Mouse (Mus musculus): Measurements from ENCODE around the gene R3hcc1l. TPM values are rescaled to one million over a fixed set of nuclear protein-coding genes. Genes with fewer than 3 reads are reported as not detected.

Gene R3hcc1l
- polyA plus RNA-seq, 1 experiment from 2014 or later: 14.3 TPM

DNA sequence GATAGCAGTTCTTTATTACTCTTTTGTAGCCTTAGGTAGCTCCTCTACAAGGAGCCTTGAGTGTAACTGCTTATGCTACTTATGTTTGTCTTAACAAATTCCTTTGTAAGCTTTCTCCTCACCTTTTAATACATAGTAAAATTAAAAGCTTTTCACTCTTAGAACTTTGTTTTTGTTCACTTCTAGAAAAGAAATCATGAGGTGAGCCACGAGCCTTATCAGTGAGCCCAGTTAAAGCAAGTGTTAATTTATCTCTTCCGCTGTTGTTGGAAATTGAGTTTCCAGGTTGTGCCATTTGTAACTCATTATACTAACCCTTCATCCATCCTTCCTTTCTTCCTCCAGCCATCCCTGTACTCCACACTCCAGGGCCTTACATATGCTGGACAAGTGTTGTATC lies 56.8 kb downstream of the R3hcc1l start:
- Histone ChIP-seq H3K9me3 (ENCODE audit: low read length) (no peaks in the 10 kb centered on the region), H3K4me3 (ENCODE audit: low read depth, low read length) (no peak overlapping the region), H3K4me2 (replicated peaks; ENCODE audit: low read depth, low read length) (no peak overlapping the region), H3K27me3 (replicated peaks; ENCODE audit: insufficient read depth, low read length) (no peaks in the 10 kb centered on the region), H3K9ac (replicated peaks; ENCODE audit: low read depth) (no peak overlapping the region), H3K27ac (ENCODE audit: low read length) (no peak overlapping the region), H3K36me3 (ENCODE audit: insufficient read depth, low read length) (no peaks in the 10 kb centered on the region), H3K4me1 (ENCODE audit: insufficient read depth, low read depth, low read length) (no peaks in the 10 kb centered on the region)
- DNase-seq (ENCODE audit: low spot score) (no peak), ATAC-seq (no peak)
- WGBS: 78% methylated on average over 2 of the region's 2 CpGs
- TF ChIP-seq CTCF (IDR thresholded peaks at IDR 0.05) (no peak), EP300 (IDR thresholded peaks at IDR 0.05) (no peak)

DNA sequence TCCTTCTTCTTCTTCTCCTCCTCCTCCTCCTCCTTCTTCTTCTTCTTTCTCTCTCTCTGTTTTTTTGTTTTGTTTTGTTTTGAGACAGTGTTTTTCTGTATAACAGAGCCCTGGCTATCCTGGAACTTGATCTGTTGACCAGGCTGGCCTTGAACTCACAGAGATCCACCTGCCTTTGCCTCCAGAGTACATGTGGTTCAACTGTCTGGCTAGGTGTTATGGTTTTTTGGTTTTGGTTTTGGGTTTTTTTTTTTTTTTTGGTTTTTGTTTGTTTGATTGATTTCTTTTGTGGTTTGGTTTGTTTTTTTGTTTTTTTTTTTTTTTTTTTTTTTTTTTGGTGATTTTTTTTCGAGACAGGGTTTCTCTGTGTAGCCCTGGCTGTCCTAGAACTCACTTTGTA lies 58.3 kb downstream of the R3hcc1l start:
- H3K36me3 ChIP-seq (ENCODE audit: insufficient read depth, low read length): no peaks in the 10 kb centered on the region
- TF ChIP-seq EP300 (IDR thresholded peaks at IDR 0.05) (no peak), CTCF (IDR thresholded peaks at IDR 0.05) (no peak)
- no peak overlapping the region for H3K9ac ChIP-seq (replicated peaks; ENCODE audit: low read depth)

DNA sequence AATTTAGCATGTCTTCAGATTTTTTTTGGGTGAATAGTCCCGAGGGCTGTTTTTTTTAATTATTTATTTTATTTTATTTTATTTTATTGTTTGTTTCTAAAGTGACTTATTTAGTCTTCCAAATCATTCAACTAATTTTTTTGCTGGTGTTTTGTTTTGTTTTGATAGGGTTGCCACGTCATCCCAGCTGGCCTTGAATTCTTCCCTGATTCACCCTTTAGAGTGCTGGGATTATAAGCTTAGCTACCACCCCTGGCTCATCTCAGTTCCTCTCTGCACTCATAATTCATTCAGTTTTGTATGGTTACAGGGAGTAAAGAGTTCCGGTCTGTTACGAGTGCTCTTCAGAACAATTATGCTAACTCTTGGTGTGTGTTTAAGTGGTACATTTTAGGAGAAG lies 60.1 kb downstream of the R3hcc1l start:
- TF ChIP-seq EP300 (IDR thresholded peaks at IDR 0.05): no peak
- TF ChIP-seq CTCF (IDR thresholded peaks at IDR 0.05): no peak
- no peak overlapping the region for H3K9ac ChIP-seq (replicated peaks; ENCODE audit: low read depth)
- H3K27me3 ChIP-seq (replicated peaks; ENCODE audit: insufficient read depth, low read length): no peaks in the 10 kb centered on the region
- no peaks in the 10 kb centered on the region for H3K9me3 ChIP-seq (ENCODE audit: low read length)
- H3K36me3 ChIP-seq (ENCODE audit: insufficient read depth, low read length): no peaks in the 10 kb centered on the region
- no peak overlapping the region for H3K4me3 ChIP-seq (ENCODE audit: low read depth, low read length)
- no peak overlapping the region for H3K27ac ChIP-seq (ENCODE audit: low read length)
- no peak overlapping the region for H3K4me2 ChIP-seq (replicated peaks; ENCODE audit: low read depth, low read length)
- no peak for ATAC-seq
- WGBS: 72% methylated on average over 4 of the region's 4 CpGs
- H3K4me1 ChIP-seq (ENCODE audit: insufficient read depth, low read depth, low read length): no peaks in the 10 kb centered on the region
- DNase-seq (ENCODE audit: low spot score): no peak

More for the DNA sequence above, 58.3 kb downstream of the R3hcc1l start:
- Histone ChIP-seq H3K4me3 (ENCODE audit: low read depth, low read length) (no peak overlapping the region), H3K4me1 (ENCODE audit: insufficient read depth, low read depth, low read length) (no peaks in the 10 kb centered on the region), H3K9me3 (ENCODE audit: low read length) (no peaks in the 10 kb centered on the region), H3K27ac (ENCODE audit: low read length) (no peak overlapping the region), H3K27me3 (replicated peaks; ENCODE audit: insufficient read depth, low read length) (no peaks in the 10 kb centered on the region), H3K4me2 (replicated peaks; ENCODE audit: low read depth, low read length) (no peak overlapping the region)
- ATAC-seq (no peak), DNase-seq (ENCODE audit: low spot score) (no peak)
- 50% methylated on average over 1 of the region's 1 CpGs for WGBS

DNA sequence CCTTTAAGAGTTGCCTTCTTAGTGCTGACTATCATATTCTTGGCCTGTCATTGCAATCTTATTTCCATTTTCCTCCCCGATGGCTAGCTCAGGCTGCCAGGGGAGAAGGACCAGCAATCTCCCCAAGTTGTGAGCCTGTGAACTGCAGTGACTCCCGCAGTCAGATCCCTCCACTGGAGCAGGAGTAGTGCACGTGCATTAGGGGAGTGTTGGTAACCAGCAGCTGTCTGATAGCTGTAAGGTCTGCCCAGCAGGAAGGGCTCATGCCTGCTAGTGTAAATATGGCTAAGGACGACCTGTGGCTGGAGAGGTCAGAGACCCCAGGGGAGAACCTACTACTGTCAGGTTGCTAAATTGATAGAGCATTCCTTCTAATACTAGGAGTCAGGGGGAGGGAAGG lies 62.1 kb downstream of the R3hcc1l start:
- Histone ChIP-seq H3K9me3 (ENCODE audit: low read length) (no peaks in the 10 kb centered on the region), H3K4me3 (ENCODE audit: low read depth, low read length) (no peak overlapping the region), H3K27ac (ENCODE audit: low read length) (no peak overlapping the region), H3K4me2 (replicated peaks; ENCODE audit: low read depth, low read length) (no peak overlapping the region), H3K4me1 (ENCODE audit: insufficient read depth, low read depth, low read length) (no peaks in the 10 kb centered on the region), H3K36me3 (ENCODE audit: insufficient read depth, low read length) (0 out of 2 replicates have a peak, but pooled peaks cover 8% of the 10 kb centered on the region), H3K9ac (replicated peaks; ENCODE audit: low read depth) (no peak overlapping the region), H3K27me3 (replicated peaks; ENCODE audit: insufficient read depth, low read length) (no peaks in the 10 kb centered on the region)
- DNase-seq (ENCODE audit: low spot score) (no peak), ATAC-seq (no peak)
- 34% methylated on average over 4 of the region's 4 CpGs for WGBS
- TF ChIP-seq EP300 (IDR thresholded peaks at IDR 0.05): no peak
- no peak for TF ChIP-seq CTCF (IDR thresholded peaks at IDR 0.05)

DNA sequence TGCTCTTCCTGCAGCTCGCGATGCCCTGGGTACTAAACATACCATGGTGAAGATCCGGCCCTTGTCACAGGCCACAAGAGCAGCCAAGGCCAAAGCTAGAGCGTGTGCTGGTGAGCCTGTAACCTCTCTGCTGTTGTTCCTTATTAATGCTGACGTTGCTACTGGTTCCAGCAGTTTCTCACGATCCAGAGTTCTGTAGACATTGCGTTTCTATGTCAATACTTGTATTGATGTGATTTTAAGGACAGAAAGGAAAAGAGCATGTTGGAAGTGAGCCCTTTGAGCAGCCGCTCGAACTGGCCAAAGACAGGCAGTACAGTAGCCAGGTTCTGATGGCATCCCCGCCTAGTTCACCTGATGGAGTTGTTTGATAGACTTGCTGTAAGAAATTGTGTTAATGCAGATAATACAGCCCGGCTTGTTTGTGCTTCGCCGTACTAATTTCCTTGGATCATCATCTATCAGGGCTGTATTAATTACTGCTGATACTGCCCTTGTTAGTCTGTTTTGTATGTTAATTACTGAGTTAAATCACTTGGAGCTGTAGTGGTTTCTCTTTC lies 64.3 kb downstream of the R3hcc1l start:
- Histone ChIP-seq H3K4me2 (replicated peaks; ENCODE audit: low read depth, low read length) (no peak overlapping the region), H3K9me3 (ENCODE audit: low read length) (no peaks in the 10 kb centered on the region), H3K4me3 (ENCODE audit: low read depth, low read length) (no peak overlapping the region), H3K27me3 (replicated peaks; ENCODE audit: insufficient read depth, low read length) (no peaks in the 10 kb centered on the region), H3K36me3 (ENCODE audit: insufficient read depth, low read length) (0 out of 2 replicates have a peak, but pooled peaks cover 8% of the 10 kb centered on the region), H3K9ac (replicated peaks; ENCODE audit: low read depth) (no peak overlapping the region), H3K4me1 (ENCODE audit: insufficient read depth, low read depth, low read length) (no peaks in the 10 kb centered on the region), H3K27ac (ENCODE audit: low read length) (no peak overlapping the region)
- DNase-seq (ENCODE audit: low spot score) (no peak), ATAC-seq (no peak)
- WGBS: 88% methylated on average over 13 of the region's 13 CpGs
- TF ChIP-seq CTCF (IDR thresholded peaks at IDR 0.05) (no peak), EP300 (IDR thresholded peaks at IDR 0.05) (no peak)

DNA sequence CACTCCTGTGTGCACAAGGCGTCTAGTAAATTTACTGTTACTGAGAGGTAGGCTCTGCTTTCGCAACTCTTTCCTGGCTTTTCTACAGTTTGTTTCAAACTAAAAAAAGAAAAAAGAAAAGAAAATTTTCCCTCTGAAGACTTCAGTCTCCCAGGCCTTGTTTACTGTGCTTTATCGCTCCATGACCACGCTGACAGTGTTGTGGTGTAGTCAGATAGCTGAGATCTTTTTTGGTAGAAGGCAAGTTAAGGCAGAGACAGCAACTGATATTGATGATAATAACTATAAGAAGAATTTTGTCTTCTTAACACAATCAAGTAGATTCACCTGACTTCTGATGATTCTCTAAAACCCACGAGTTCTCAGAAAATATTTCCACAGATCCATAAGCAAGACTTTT lies 65.1 kb downstream of the R3hcc1l start:
- H3K27me3 ChIP-seq (replicated peaks; ENCODE audit: insufficient read depth, low read length): no peaks in the 10 kb centered on the region
- H3K4me2 ChIP-seq (replicated peaks; ENCODE audit: low read depth, low read length): no peak overlapping the region
- WGBS: 93% methylated on average over 5 of the region's 5 CpGs
- DNase-seq (ENCODE audit: low spot score) (no peak), ATAC-seq (no peak)
- TF ChIP-seq EP300 (IDR thresholded peaks at IDR 0.05): no peak
- no peak for TF ChIP-seq CTCF (IDR thresholded peaks at IDR 0.05)
- no peaks in the 10 kb centered on the region for H3K4me1 ChIP-seq (ENCODE audit: insufficient read depth, low read depth, low read length)
- H3K9ac ChIP-seq (replicated peaks; ENCODE audit: low read depth): no peak overlapping the region
- H3K9me3 ChIP-seq (ENCODE audit: low read length): no peaks in the 10 kb centered on the region
- H3K36me3 ChIP-seq (ENCODE audit: insufficient read depth, low read length): 0 out of 2 replicates have a peak, but pooled peaks cover 8% of the 10 kb centered on the region
- H3K4me3 ChIP-seq (ENCODE audit: low read depth, low read length): no peak overlapping the region
- no peak overlapping the region for H3K27ac ChIP-seq (ENCODE audit: low read length)

DNA sequence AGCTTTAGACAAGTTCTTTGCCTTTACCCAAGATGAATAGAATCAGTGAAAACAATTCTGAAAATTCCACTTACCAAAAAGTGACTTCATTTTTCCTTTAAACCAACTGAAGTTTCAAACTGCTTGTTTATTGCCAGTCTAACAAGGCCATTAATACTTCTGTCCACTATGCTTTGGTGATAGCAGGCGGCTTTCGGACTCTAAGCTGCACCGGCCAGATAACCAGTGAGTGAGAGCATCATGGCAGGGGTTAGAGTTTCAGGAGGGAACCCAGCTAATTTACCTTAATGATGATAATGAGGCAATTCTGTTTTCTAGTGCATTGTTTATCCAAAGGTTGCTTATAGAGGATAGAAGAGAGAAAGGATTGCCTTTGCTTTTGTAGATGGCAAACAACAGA lies 65.6 kb downstream of the R3hcc1l start:
- H3K9me3 ChIP-seq (ENCODE audit: low read length): no peaks in the 10 kb centered on the region
- no peaks in the 10 kb centered on the region for H3K4me1 ChIP-seq (ENCODE audit: insufficient read depth, low read depth, low read length)
- no peak for DNase-seq (ENCODE audit: low spot score)
- no peak for ATAC-seq
- TF ChIP-seq CTCF (IDR thresholded peaks at IDR 0.05): no peak
- no peak for TF ChIP-seq EP300 (IDR thresholded peaks at IDR 0.05)
- 0 out of 2 replicates have a peak, but pooled peaks cover 8% of the 10 kb centered on the region for H3K36me3 ChIP-seq (ENCODE audit: insufficient read depth, low read length)
- H3K4me3 ChIP-seq (ENCODE audit: low read depth, low read length): no peak overlapping the region
- 95% methylated on average over 3 of the region's 3 CpGs for WGBS
- no peak overlapping the region for H3K4me2 ChIP-seq (replicated peaks; ENCODE audit: low read depth, low read length)
- no peak overlapping the region for H3K27ac ChIP-seq (ENCODE audit: low read length)
- no peak overlapping the region for H3K9ac ChIP-seq (replicated peaks; ENCODE audit: low read depth)
- H3K27me3 ChIP-seq (replicated peaks; ENCODE audit: insufficient read depth, low read length): no peaks in the 10 kb centered on the region
